Mouse (Mus musculus) gastrocnemius, adult 8-10 months (tissue): ENCODE results near the gene Phf7. TPM values are rescaled to one million over a fixed set of nuclear protein-coding genes. Genes with fewer than 3 reads are reported as not detected.

Source experiments
- DNase-seq, 2 experiments: peaks; one replicate each; pipeline ENCODE4 v3.0.0; 2022; ENCODE audit warnings: low spot score in 2 of 2
- total RNA-seq, 4 experiments: library from RNA; stranded (reverse); gene quantifications; 2 replicates each; pipeline ENCODE4 v1.2.4; 2022

Gene Phf7
- total RNA-seq, 4 experiments from 2014 or later, result 11.2 to 11.7 (median 11.6) TPM

GRCm38 (mm10) chr14:31199599-31199998 lies 51.5 kb downstream of the Phf7 start:
- no peak for DNase-seq

- peak in 1 of 2 experiments; percentile 44 for DNase-seq
Observed at GRCm38 (mm10) chr14:31197547-31198516, 53.3 kb downstream of the Phf7 start.

- no peak for DNase-seq
Observed at GRCm38 (mm10) chr14:31195968-31196367, 55.1 kb downstream of the Phf7 start.

GRCm38 (mm10) chr14:31195521-31195920 lies 55.6 kb downstream of the Phf7 start:
- no peak for DNase-seq

GRCm38 (mm10) chr14:31194891-31195513 lies 56.1 kb downstream of the Phf7 start:
- DNase-seq, result peak; percentile 77 to 90

DNA sequence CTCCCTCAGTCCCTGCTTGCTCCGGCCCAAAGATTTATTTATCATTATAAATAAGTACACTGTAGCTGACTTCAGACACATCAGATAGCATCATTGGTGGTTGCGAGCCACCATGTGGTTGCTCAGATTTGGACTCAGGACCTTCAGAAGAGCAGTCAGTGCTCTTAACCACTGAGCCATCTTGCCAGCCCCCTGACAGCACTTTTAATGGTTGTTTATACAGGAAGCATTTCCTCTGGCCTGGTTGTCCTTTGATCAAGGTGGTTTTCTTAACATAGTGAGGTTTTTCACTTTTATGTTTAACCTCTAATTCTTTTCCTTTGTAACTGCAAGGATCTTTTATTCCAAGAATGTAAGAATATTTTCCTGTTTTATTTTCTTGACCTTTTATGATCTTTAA lies 56.7 kb downstream of the Phf7 start:
- DNase-seq, result no peak

DNA sequence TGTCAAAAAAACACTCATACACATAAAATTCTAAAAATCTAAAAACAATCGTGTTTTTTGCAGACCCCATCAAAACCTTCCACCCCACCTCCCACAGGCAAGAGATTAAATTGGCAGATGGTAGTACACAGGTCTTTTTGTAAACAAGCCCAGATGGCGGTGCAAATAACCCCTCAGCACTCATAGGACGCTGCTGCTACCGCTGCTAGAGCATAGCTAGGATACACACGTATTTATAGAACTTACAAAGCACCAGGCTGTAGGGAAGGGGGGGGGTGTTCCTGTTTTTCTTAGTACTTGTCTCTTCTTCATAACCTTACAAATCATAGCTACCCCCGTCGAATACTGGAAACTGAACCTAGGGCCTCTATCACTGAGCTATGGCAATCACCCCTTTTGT lies 57.3 kb downstream of the Phf7 start:
- DNase-seq, result no peak

DNA sequence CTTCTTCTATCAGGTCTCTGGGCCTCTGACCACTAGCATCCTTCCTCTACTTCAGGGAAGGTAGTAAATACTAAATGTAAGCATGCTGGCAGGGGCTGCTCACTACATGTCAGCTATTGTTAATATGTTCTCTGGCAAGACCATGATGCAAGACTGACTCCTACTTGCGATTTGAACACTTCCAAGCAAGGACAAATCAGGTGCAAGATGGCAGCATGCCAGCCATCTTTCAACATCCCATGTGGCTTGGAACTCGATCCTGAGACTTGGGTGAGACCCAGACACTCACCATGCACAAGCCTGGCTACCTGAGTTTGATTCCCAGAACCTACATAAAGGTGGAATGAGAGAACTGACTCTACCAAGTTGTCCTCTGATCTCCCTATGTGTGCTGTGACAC lies 59.2 kb downstream of the Phf7 start:
- DNase-seq, result no peak

- DNase-seq, result no peak
Observed at GRCm38 (mm10) chr14:31189348-31189747, 61.8 kb downstream of the Phf7 start.

DNA sequence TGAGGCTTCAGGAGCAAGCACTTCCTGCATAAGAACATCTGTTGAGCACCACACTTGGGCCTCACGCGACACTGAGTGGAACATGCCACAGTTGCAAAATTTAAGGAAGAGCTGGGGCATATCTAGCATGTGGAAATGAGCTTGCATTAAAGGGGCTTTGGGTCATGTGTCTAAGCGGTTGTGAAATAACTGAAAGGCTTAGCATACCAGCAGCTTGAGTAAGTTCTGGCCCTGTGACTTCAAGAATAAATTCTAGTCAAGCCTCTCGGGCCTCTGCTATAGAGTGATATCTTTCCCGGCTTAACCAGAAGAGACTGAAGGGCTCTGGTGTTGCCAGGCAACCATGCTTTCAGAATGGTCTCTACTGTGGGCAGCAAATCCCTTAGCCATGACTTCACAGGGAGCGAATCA lies 62.3 kb downstream of the Phf7 start:
- DNase-seq, result no peak

Other genes starting within 250 kb of the Phf7 start
- 10 to 100 TPM; 10.6 to 12.5 (median 11.8) TPM for gene Glt8d1, start 249.9 kb downstream of the Phf7 start, total RNA-seq
- 100 to 1,000 TPM; 121 to 132 (median 130) TPM for gene Spcs1, start 249.6 kb downstream of the Phf7 start, total RNA-seq
- 10 to 100 TPM; 38.3 to 45.6 (median 39.8) TPM for gene Pbrm1, start 232.2 kb downstream of the Phf7 start, total RNA-seq
- 10 to 100 TPM; 25.7 to 35.9 (median 30.8) TPM for gene Gnl3, start 232.2 kb downstream of the Phf7 start, total RNA-seq
- gene Smim4, start 122.4 kb downstream of the Phf7 start, total RNA-seq, result 10 to 100 TPM; 26.8 to 40.5 (median 34.1) TPM
- 1 to 10 TPM in 1 of 4 experiments, under 1 TPM in 3; 0.32 to 1.1 (median 0.74) TPM for gene Nt5dc2, start 120.3 kb downstream of the Phf7 start, total RNA-seq
- 1 to 10 TPM; 5.0 to 9.9 (median 6.0) TPM for gene Stab1, start 82.7 kb downstream of the Phf7 start, total RNA-seq
- gene Tnnc1, start 43.0 kb downstream of the Phf7 start, total RNA-seq, result 100 to 1,000 TPM; 451 to 634 (median 529) TPM
- gene Nisch, start 34.4 kb downstream of the Phf7 start, total RNA-seq, result 10 to 100 TPM; 49.1 to 60.3 (median 53.8) TPM
- gene Sema3g, start 33.5 kb downstream of the Phf7 start, total RNA-seq, result 1 to 10 TPM; 3.8 to 4.9 (median 4.5) TPM
- gene Bap1, start 133 bp upstream of the Phf7 start, total RNA-seq, result 10 to 100 TPM; 46.3 to 57.2 (median 48.7) TPM
- under 1 TPM in 2 of 4 experiments, not detected in 2; 0.05 to 0.11 TPM for gene Dnah1, start 72.6 kb upstream of the Phf7 start, total RNA-seq
- 10 to 100 TPM; 27.0 to 33.1 (median 30.5) TPM for gene Capn7, start 85.3 kb upstream of the Phf7 start, total RNA-seq
- gene Sh3bp5, start 184.8 kb upstream of the Phf7 start, total RNA-seq, result 10 to 100 TPM; 38.1 to 56.9 (median 50.0) TPM
- gene Eaf1, start 243.1 kb upstream of the Phf7 start, total RNA-seq, result 10 to 100 TPM in 2 of 4 experiments, 1 to 10 TPM in 2; 8.5 to 13.8 (median 9.7) TPM
- 10 to 100 TPM in 1 of 4 experiments, 1 to 10 TPM in 3; 5.6 to 10.3 (median 7.0) TPM for gene Mettl6, start 243.7 kb upstream of the Phf7 start, total RNA-seq